Mouse (Mus musculus) left cerebral cortex, adult 8-10 months (tissue): ENCODE results near the gene Tox2. TPM values are rescaled to one million over a fixed set of nuclear protein-coding genes. Genes with fewer than 3 reads are reported as not detected.
A peak's percentile ranks its signal among the peaks of the same experiment; 100 is the strongest.

ENCODE experiments used
- DNase-seq, 2 experiments: peaks; one replicate each; pipeline ENCODE4 v3.0.0; 2022; ENCODE audit warnings: low spot score in 2 of 2
- total RNA-seq, 4 experiments: library from RNA; stranded (reverse); gene quantifications; 2 replicates each; pipeline ENCODE4 v1.2.4; 2022

Tox2 gene
- 10 to 100 TPM; 28.8 to 37.3 (median 34.1) TPM for total RNA-seq

DNA sequence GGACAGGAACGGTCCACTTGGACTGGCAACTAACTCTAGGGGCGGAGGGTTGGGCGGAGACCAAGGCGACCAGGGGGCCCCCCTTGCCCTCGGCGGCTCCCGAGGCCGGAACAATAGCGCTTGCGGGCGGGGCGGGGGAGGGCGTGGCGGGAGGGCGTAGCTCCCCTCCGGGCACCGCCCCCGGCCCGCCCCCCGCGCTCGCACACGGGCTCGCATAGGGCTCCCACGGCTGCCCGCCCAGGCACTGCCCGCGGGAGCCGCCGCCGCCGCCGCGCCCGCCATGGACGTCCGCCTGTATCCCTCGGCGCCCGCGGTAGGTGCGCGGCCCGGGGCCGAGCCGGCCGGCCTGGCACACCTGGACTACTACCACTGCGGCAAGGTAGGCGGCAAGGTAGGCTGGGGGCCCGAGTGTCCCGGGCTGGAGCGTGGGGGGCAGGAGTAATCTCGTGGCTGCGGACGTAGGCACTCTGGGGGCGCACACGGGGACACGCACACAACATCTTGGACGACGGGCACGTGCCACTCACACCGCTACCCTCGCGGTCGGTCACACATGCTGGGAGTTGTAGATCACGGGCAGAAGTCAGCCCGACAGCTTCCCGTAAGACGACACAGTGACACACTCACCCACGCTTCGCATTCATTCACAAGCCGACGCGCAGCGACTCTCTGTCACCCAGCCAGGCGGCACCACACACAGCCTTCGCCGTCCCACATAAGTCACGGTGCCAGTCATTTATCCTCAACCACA, at the start of gene Tox2:
TSS of gene Tox2 (plus strand) at position 242 of the 751 bp plus-strand sequence.
- DNase-seq: peak; percentile 49 to 86

- DNase-seq: no peak
Measured at GRCm38 (mm10) chr2:163154673-163155072, 48.3 kb upstream of the Tox2 start.

DNA sequence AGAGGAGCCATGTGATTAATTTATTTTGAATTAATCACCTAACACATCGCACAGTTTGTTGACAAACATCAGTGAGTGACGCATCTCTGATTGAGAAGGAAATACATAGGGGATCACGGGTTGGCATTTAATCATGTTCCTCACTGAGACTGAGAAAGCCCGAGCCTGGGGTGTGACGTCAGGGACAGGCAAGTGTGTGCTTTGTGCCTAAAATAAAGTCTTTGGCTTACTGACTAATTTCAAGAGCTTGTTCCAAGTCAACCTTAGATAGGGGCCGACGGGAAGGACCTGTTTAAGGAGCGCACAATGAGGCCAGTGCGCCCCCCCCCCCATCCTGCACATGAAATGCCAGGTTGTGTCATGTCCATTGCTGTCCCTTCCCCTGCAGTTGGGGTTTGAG, 43.9 kb upstream of the Tox2 start:
- no peak for DNase-seq

GRCm38 (mm10) chr2:163164461-163164990, 38.4 kb upstream of the Tox2 start:
- no peak for DNase-seq

DNA sequence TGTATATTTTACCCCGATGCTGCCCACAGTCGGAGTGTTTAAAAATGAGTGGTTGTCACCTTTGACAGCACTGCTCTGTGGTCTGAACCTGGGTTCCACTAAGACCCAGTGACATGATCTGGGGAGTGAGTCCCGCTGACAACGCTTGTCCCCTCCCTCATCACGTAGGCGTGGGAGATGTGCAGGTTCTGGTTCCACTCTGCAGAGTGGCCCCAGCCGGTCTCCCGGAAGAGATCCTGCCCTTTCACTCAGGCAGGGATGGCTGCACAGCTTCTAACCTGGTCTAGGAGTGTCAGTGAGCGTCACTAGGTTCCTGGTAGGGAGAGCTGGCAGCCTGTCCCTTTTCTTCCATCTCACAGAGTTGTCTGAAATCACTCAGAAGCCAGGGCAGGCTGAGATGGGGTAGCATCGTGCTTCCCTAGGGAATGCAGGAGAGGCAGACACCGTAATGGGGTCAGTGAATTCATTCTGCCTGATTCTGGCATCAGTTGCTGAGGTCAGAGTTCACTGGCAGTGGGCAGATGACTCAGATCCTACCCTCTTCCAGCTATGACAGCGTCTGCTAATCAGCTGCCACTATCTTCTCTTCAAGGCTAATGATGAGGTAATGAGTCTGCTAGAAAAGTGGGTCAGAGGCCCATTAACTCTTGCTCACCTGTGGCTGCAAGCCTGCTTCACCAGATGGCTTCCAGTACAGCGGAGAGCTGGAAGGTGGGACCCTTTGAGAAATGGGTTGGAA, 36.7 kb upstream of the Tox2 start:
- DNase-seq: no peak

GRCm38 (mm10) chr2:163171891-163172290, 31.0 kb upstream of the Tox2 start:
- no peak for DNase-seq

- no peak for DNase-seq
Measured at GRCm38 (mm10) chr2:163174066-163174465, 28.9 kb upstream of the Tox2 start.

GRCm38 (mm10) chr2:163175831-163176230, 27.1 kb upstream of the Tox2 start:
- DNase-seq: no peak

DNA sequence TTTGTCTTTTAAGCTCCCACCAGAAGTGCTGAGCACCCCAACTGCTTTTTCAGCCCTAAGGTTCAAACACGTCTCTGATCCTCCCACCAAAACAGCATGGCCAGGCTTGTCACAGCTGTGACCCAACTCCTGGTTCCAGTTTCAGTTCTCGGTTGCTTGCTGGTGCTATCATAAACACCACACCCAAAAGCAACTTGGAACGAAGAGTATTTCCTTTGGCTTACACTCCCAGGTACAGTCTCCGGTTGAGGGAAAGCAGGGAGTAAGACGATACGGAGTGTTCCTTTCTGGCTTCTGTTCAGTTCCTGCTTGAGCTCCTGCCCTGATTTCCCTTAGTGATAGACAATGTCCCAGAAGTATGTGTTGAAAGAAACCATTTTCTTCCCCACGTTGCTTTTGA, 26.4 kb upstream of the Tox2 start:
- no peak for DNase-seq

DNA sequence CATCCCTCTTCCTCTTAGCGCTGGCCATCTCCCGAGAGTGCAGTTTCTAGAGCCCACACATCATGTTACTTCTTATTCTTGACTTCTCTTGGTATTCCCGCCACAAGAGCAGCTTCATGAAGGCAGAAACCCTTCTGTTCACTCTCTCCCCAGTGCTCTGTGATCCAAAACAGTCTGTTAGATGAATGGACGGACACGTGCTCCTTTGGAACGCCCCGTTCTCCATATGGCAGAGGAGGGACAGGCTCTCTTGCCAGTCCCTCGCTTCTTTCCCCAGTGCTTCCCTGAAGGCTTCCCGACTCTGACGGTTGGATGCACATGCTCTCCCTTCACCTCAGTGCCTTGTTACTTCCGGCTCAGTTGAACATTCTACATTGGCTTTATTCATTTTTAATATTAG, 15.4 kb upstream of the Tox2 start:
- peak in 1 of 2 experiments; percentile 41 for DNase-seq

- no peak for DNase-seq
Measured at GRCm38 (mm10) chr2:163189596-163189995, 13.3 kb upstream of the Tox2 start.

GRCm38 (mm10) chr2:163190004-163190441, 12.9 kb upstream of the Tox2 start:
- no peak for DNase-seq

DNA sequence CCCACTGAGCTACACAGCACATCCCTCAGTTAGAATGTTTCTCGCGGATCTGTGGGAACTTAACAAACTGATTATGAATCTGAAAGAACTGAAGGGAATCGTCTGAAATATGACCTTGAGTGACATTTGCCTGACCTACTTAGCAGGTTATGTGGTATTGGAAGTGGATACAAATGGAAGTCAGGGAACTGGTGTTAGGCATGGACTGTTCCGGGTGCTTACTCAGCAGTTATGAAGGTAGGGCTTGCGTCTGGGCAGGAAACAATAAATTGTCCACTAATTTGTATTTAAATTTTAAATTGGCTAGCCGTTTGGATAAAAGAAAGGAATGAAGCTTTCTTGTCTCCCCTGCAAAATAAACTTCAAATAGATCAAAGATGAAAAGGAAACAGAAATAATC, 10.4 kb upstream of the Tox2 start:
- DNase-seq: no peak

GRCm38 (mm10) chr2:163194015-163194414, 8.9 kb upstream of the Tox2 start:
- DNase-seq: no peak

DNA sequence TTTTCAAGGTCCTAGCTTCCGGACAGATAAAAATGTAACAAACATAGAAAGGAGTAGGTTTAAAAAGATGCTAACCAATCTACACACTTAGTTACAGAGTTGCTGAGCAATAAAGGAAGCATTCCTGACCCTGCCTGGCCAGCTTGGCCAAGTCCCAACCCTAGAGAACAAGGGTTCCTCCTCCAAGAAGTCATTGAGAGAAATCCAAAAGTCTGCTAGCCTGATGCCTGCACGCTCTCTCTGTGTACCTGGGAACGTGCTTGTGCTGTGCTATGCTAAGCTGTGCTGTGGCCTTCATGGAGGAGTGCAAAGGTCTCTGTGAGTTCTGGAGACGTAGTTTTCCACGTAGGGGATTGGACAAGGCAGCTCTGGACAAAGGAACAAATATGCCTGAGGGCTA, 8.4 kb upstream of the Tox2 start:
- no peak for DNase-seq

DNA sequence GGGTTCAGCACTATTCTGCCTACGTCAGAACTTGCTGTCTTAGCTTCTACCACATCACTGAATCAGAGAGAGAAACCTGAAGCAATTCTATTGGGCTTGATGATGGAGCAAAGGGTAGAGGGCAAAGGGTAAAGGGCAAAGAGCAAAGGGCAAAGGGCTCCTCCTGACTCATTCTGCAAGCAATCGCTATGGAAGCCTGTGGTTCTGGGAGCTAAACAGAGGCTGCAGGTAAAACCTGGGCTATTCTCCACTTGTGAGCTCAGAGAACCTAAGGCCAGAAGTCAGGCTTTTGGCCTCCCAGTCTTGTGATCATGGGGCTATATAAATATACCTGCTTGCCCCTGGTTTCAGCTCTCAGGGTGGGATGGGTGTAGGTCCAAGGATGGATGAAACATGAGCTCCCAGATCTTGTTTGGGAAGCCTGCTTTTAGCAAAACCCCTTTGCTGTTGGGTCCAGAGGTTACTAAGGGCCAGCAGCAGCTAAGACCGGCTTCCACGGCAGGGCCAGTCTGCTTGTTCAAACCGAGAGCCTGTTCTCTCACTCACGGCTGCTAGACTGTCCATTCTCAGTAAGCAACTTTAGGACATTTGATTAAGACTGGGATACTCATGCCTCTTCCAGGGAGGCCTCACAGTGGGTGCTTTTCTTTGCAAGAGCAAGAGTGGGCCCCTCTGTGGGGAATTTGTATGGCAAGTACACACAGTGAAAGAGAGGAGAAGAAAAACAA, 7.7 kb upstream of the Tox2 start:
- DNase-seq: no peak

DNA sequence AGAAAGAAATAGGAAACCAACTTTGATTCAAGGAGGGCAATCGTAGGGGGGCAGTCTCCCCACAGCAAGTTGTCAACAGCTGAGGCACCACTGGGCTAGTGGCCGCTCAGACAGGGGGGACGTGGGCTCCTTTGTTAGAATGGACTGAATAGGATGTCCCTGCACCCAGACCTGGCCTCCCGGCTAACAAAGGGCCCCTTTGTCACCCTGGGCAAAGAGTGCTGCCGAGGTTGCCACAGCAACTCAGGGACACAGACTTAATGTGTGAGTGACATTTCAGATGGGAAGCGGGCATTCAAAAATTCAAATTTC, 7.1 kb upstream of the Tox2 start:
- no peak for DNase-seq

GRCm38 (mm10) chr2:163201897-163202296, 1.0 kb upstream of the Tox2 start:
- no peak for DNase-seq

DNA sequence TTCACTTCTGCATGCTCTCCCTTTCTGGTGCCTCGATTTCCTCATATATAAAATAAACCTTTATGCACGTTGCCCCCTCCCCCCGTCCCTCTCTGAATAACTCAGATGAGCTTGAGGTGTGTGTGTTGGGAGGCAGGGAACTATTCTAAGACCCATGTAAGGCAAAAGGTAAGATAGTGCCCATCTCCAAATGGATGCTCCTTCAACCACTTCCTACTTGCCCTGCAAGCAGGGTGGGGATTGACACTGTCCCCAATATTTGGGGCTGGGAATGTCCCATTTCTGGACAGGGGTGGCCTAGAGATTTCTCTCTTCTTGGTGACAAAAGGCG, 407 bp upstream of the Tox2 start:
- DNase-seq: no peak

- DNase-seq: no peak
Measured at GRCm38 (mm10) chr2:163203635-163204547, 966 bp downstream of the Tox2 start.
